Mouse (Mus musculus) large intestine, adult 2 months (tissue): ENCODE data around the gene Irf1. TPM values are rescaled to one million over a fixed set of nuclear protein-coding genes. Genes with fewer than 3 reads are reported as not detected.

Experiments used
- DNase-seq: peaks from one replicate; pipeline ENCODE4 v3.0.0-alpha.2; 2012; ENCODE audit warnings: low read depth, low spot score
- WGBS: fragments of 180-500 bp; shearing (Covaris S2); methylation state at CpG from one replicate; pipeline ENCODE4 v1.1.7; 2018; 5-methylcytosine and 5-hydroxymethylcytosine counted together
- polyA plus RNA-seq: library from polyadenylated mRNA; depleted of rRNA; stranded (reverse); fragments of >200 nt; gene quantifications from 2 replicates; pipeline ENCODE4 v1.2.3, GENCODE M21; 2012

The Irf1 gene
- polyA plus RNA-seq, 1 experiment: 171 TPM

- WGBS: 71% methylated on average over 12 of the region's 12 CpGs
Observed at GRCm38 (mm10) chr11:53803093-53803492, 33.3 kb downstream of the Irf1 start.

GRCm38 (mm10) chr11:53803494-53803893, 33.7 kb downstream of the Irf1 start:
- 60% methylated on average over 6 of the region's 6 CpGs for WGBS

More at GRCm38 (mm10) chr11:53803093-53803492, 33.3 kb downstream of the Irf1 start:
- DNase-seq: no peak

GRCm38 (mm10) chr11:53804569-53805344, 34.9 kb downstream of the Irf1 start:
- WGBS: 61% methylated on average over 14 of the region's 14 CpGs
- no peak for DNase-seq

More at GRCm38 (mm10) chr11:53803494-53803893, 33.7 kb downstream of the Irf1 start:
- DNase-seq: no peak

GRCm38 (mm10) chr11:53805786-53806185, 36.0 kb downstream of the Irf1 start:
- DNase-seq: no peak
- WGBS: 48% methylated on average over 9 of the region's 9 CpGs

GRCm38 (mm10) chr11:53809354-53809753, 39.5 kb downstream of the Irf1 start:
- no peak for DNase-seq

GRCm38 (mm10) chr11:53810156-53810555, 40.3 kb downstream of the Irf1 start:
- DNase-seq: no peak
- WGBS: 69% methylated on average over 5 of the region's 5 CpGs

More at GRCm38 (mm10) chr11:53809354-53809753, 39.5 kb downstream of the Irf1 start:
- 63% methylated on average over 5 of the region's 5 CpGs for whole genome bisulfite sequencing

GRCm38 (mm10) chr11:53810749-53811148, 40.9 kb downstream of the Irf1 start:
- no peak for DNase-seq
- 41% methylated on average over 2 of the region's 2 CpGs for WGBS

- DNase-seq: no peak
- WGBS: 78% methylated on average over 3 of the region's 3 CpGs
Observed at GRCm38 (mm10) chr11:53811312-53811711, 41.5 kb downstream of the Irf1 start.

- DNase-seq: no peak
- WGBS: 89% methylated on average over 16 of the region's 16 CpGs
Observed at GRCm38 (mm10) chr11:53813001-53813868, 43.4 kb downstream of the Irf1 start.

- 36% methylated on average over 3 of the region's 3 CpGs for WGBS
- DNase-seq: no peak
Observed at GRCm38 (mm10) chr11:53814810-53815209, 45.0 kb downstream of the Irf1 start.

GRCm38 (mm10) chr11:53816841-53817375, 47.1 kb downstream of the Irf1 start:
- 96% methylated on average over 5 of the region's 5 CpGs for WGBS
- no peak for DNase-seq

- 43% methylated on average over 6 of the region's 6 CpGs for WGBS
- no peak for DNase-seq
Observed at GRCm38 (mm10) chr11:53818794-53819193, 49.0 kb downstream of the Irf1 start.

GRCm38 (mm10) chr11:53819511-53819910, 49.7 kb downstream of the Irf1 start:
- DNase-seq: no peak
- 96% methylated on average over 6 of the region's 6 CpGs for WGBS

GRCm38 (mm10) chr11:53820516-53821170, 50.8 kb downstream of the Irf1 start:
- 88% methylated on average over 13 of the region's 13 CpGs for WGBS

GRCm38 (mm10) chr11:53821230-53821944, 51.6 kb downstream of the Irf1 start:
- 73% methylated on average over 11 of the region's 11 CpGs for WGBS
- DNase-seq: no peak

More at GRCm38 (mm10) chr11:53820516-53821170, 50.8 kb downstream of the Irf1 start:
- no peak for DNase-seq

- DNase-seq: no peak
- WGBS: 90% methylated on average over 3 of the region's 3 CpGs
Observed at GRCm38 (mm10) chr11:53821945-53822338, 52.1 kb downstream of the Irf1 start.

- DNase-seq: no peak
- WGBS: 90% methylated on average over 4 of the region's 4 CpGs
Observed at GRCm38 (mm10) chr11:53825409-53825808, 55.6 kb downstream of the Irf1 start.
